Mouse (Mus musculus) small intestine, adult 2 months (tissue): ENCODE results near the gene Gm17662.

Experiments
- CTCF ChIP-seq: fragments of 200-500 bp; IDR thresholded peaks from 2 replicates; pipeline ENCODE4 v1.5.1; 2012; ENCODE audit warnings: low read depth, mild to moderate bottlenecking, control low read depth, inconsistent platforms, low read length, moderate library complexity, mixed read lengths; ENCODE audit not compliant: insufficient replicate concordance, insufficient read length; ENCODE audit errors: extremely low read depth
- POLR2A ChIP-seq: fragments of 200-500 bp; IDR thresholded peaks from 2 replicates; pipeline ENCODE4 v1.6.1; 2012; ENCODE audit warnings: low read depth, mild to moderate bottlenecking, control low read depth, inconsistent platforms, low read length, moderate library complexity

- no peak for TF ChIP-seq POLR2A
- TF ChIP-seq CTCF: no peak
Measured at GRCm38 (mm10) chr4:104842204-104842603, 14.9 kb upstream of the Gm17662 start.
